Mouse (Mus musculus) C2C12 (cell line): Measurements from ENCODE around the gene Lman1l. TPM values are rescaled to one million over a fixed set of nuclear protein-coding genes. Genes with fewer than 3 reads are reported as not detected.

Source experiments
- H3K27me3 ChIP-seq: one replicate; pipeline ENCODE4 v1.6.1; 2011; ENCODE audit not compliant: control insufficient read depth, insufficient read depth, insufficient read length
- H3K36me3 ChIP-seq: one replicate; pipeline ENCODE4 v1.6.1; 2011; ENCODE audit not compliant: control insufficient read depth, insufficient read depth
- H3K4me3 ChIP-seq: one replicate; pipeline ENCODE4 v1.5.1; 2011; ENCODE audit warnings: mild to moderate bottlenecking, control low read depth; ENCODE audit not compliant: poor library complexity, insufficient read depth, severe bottlenecking
- H3K79me2 ChIP-seq: one replicate; pipeline ENCODE4 v1.6.1; 2011; ENCODE audit not compliant: control insufficient read depth, insufficient read depth
- H3K79me3 ChIP-seq: one replicate; pipeline ENCODE4 v1.6.1; 2011; ENCODE audit warnings: low read depth, control low read depth
- H3ac ChIP-seq: one replicate; pipeline ENCODE3; 2011; ENCODE audit warnings: low read depth; ENCODE audit not compliant: control insufficient read depth, insufficient read length
- CEBPB ChIP-seq: IDR thresholded peaks from one replicate; pipeline ENCODE4 v1.6.1; 2011; ENCODE audit warnings: low read depth, mild to moderate bottlenecking, control low read depth, moderate library complexity
- CTCF ChIP-seq: IDR thresholded peaks from one replicate; pipeline ENCODE4 v1.5.1; 2011; ENCODE audit not compliant: control insufficient read depth, insufficient read depth, insufficient read length
- FOSL1 ChIP-seq: IDR thresholded peaks from one replicate; pipeline ENCODE4 v1.8.0; 2011; ENCODE audit warnings: mild to moderate bottlenecking, low read length; ENCODE audit not compliant: poor library complexity, insufficient read depth, severe bottlenecking
- MAX ChIP-seq: IDR thresholded peaks from one replicate; pipeline ENCODE4 v1.6.1; 2011; ENCODE audit warnings: mild to moderate bottlenecking, control low read depth
- MYOD1 ChIP-seq: IDR thresholded peaks from one replicate; pipeline ENCODE4 v1.6.1; 2011; ENCODE audit warnings: low read depth; ENCODE audit not compliant: control insufficient read depth, insufficient read length
- MYOG ChIP-seq: IDR thresholded peaks from one replicate; pipeline ENCODE4 v1.6.1; 2011; ENCODE audit not compliant: control insufficient read depth, insufficient read length; ENCODE audit errors: extremely low read depth
- USF1 ChIP-seq: IDR thresholded peaks from one replicate; pipeline ENCODE4 v1.6.1; 2011; ENCODE audit warnings: low read depth, mild to moderate bottlenecking, control low read depth, moderate library complexity
- polyA plus RNA-seq: library from polyadenylated mRNA; unstranded; fragments of >200 nt; fragmentation: generic; extraction: Trizol; gene quantifications from one replicate; pipeline ENCODE4 v1.2.1, GENCODE M21; 2012; ENCODE audit warnings: missing spikeins

The Lman1l gene
- polyA plus RNA-seq, 1 experiment = 0.68 TPM

DNA sequence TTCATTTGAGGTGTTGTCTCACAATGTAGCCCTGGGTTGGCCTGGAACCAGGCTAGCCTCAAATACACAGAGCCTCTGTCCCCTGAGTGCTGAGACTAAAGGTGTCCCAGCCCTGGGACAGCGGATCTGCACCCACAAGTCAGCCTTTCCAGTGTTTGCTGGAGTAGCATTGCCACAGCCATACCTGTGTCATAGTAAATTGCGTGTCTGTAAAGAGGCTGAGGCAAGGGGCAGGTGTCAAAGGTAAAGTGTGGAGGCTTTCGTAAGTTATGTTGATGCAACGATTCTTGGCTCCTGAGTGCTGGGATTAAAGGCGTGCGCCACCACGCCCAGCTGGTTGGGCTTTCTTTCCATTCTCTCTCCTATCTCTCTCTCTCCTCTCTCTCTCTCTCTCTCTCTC, 44.0 kb upstream of the Lman1l start:
- H3K27me3 ChIP-seq = peaks cover 8% of the 10 kb centered on the region
- H3K79me3 ChIP-seq = no peaks in the 10 kb centered on the region
- no peak overlapping the region for H3K4me3 ChIP-seq
- no peaks in the 10 kb centered on the region for H3K79me2 ChIP-seq
- no peaks in the 10 kb centered on the region for H3K36me3 ChIP-seq
- TF ChIP-seq MAX (no peak), CEBPB (no peak), MYOG (no peak), FOSL1 (no peak), USF1 (no peak), CTCF (no peak), MYOD1 (no peak)
- no peak overlapping the region for H3ac ChIP-seq

DNA sequence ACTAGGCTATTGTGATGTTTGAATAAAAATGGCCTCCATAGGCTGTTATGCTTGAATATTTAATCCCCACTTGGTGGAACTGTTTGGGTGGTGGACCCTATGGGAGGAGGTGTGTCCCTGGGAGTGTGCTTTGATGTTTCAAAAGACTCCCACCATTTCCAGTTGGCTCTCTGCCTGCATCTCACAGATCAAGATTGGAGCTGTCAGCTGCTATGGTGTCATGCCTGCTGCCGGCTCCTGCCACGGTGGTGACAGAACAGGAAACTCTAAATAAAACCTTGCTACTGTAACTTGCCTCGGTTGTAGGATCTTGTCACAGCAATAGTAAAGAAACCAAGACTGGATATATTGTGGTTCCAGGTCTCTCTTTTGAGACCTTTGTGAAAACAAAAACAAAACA, 41.0 kb upstream of the Lman1l start:
- Histone ChIP-seq H3ac (no peak overlapping the region), H3K27me3 (peaks cover 1% of the 10 kb centered on the region), H3K79me2 (no peaks in the 10 kb centered on the region), H3K36me3 (no peaks in the 10 kb centered on the region), H3K79me3 (no peaks in the 10 kb centered on the region), H3K4me3 (no peak overlapping the region)
- TF ChIP-seq MYOG = no peak
- TF ChIP-seq MYOD1 = no peak
- TF ChIP-seq FOSL1 = no peak
- no peak for TF ChIP-seq USF1
- TF ChIP-seq MAX = no peak
- no peak for TF ChIP-seq CTCF
- no peak for TF ChIP-seq CEBPB

DNA sequence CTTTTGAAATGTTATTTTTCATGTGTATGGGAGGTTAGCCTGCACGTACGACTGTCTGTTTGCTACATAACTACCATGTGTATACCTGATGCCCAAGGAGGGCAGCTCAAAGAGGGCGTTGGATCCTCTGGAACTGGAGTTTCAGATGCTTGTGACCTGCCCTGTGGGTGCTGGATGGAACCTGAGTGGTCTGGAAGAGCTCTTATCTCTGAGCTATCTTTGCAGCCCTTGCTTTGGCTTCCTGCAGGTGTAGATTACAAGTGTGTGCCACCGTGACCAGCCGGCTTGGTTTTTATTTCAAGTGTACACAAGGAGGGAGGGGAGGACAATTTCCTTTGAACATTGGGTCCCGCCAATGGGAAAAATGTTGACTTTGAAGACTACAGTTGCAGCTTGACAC, 39.9 kb upstream of the Lman1l start:
- Histone ChIP-seq H3K27me3 (no peaks in the 10 kb centered on the region), H3K79me3 (no peaks in the 10 kb centered on the region), H3K36me3 (no peaks in the 10 kb centered on the region), H3K4me3 (no peak overlapping the region), H3K79me2 (no peaks in the 10 kb centered on the region), H3ac (no peak overlapping the region)
- TF ChIP-seq CTCF = no peak
- TF ChIP-seq MYOD1 = no peak
- TF ChIP-seq USF1 = no peak
- TF ChIP-seq MYOG = no peak
- no peak for TF ChIP-seq MAX
- no peak for TF ChIP-seq FOSL1
- no peak for TF ChIP-seq CEBPB

DNA sequence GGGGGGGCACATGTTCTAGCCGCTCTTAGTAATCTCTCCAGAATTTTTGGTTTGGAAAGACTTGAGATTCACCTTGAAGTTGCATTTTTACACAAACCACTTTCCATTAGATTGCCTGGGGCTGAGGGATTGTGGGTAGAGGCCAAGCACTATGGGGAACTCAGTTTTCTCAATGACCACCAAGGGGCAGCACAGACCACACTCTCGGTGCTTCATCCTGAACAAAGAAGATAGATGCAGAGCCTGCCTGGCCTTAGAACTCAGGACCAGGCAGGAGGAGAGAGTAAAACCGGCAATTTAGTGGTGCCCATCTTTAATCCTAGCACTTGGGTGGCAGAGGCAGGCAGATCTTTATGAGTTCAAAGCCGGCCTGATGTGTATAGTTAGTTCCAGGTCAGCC, 39.2 kb upstream of the Lman1l start:
- no peak for TF ChIP-seq MAX
- TF ChIP-seq CTCF = peak; percentile 62

DNA sequence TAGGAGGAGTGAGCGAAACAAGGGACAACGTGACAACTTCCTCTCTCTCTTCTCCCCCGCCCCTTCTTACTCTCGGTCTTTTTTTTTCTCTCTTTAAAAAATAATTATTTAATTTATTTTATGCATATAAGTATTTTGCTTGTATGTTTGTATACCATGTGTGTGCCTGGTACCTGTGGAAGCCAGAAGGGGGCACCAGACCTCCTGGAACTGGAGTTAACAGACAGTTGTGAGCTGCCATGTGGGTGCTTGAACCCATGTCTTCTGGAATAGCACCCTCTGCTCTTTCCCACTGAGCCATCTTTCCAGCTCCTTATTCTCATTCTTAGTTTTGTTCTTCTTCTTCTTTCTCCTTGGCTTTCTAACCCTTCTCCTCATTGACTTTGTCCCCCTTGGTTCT, 38.4 kb upstream of the Lman1l start:
- no peak overlapping the region for H3K4me3 ChIP-seq
- no peaks in the 10 kb centered on the region for H3K79me3 ChIP-seq
- TF ChIP-seq MAX (no peak), CTCF (no peak), MYOG (no peak), USF1 (no peak), MYOD1 (no peak), FOSL1 (no peak), CEBPB (no peak)
- H3K27me3 ChIP-seq = no peaks in the 10 kb centered on the region
- no peaks in the 10 kb centered on the region for H3K79me2 ChIP-seq
- no peak overlapping the region for H3ac ChIP-seq
- no peaks in the 10 kb centered on the region for H3K36me3 ChIP-seq

More for the DNA sequence above, 39.2 kb upstream of the Lman1l start:
- no peaks in the 10 kb centered on the region for H3K36me3 ChIP-seq
- no peak overlapping the region for H3K4me3 ChIP-seq
- H3K27me3 ChIP-seq = no peaks in the 10 kb centered on the region
- H3K79me2 ChIP-seq = no peaks in the 10 kb centered on the region
- no peak overlapping the region for H3ac ChIP-seq
- H3K79me3 ChIP-seq = no peaks in the 10 kb centered on the region

DNA sequence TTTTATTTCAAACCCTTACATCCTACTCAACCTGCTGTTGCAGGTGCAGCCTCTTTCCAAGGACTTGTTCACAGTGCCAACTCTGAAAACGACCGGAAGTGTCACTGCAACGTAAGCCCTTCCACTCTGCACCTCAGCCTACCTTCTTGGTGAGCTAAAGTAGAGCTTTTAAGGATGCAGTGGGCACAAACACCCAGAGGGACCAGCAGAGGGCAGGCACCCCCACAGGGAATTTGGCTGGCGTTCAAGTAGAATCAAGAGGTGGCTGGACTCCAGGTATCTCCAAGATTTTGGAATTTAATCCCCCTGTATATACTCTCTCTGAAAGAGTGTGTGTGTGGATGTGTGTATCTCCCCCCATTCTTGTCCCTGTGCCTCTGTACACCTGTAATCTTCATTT, 37.3 kb upstream of the Lman1l start:
- no peak for TF ChIP-seq CTCF
- no peak for TF ChIP-seq MAX
- no peak for TF ChIP-seq CEBPB
- no peak for TF ChIP-seq MYOG
- no peak for TF ChIP-seq USF1
- TF ChIP-seq FOSL1 = no peak
- TF ChIP-seq MYOD1 = no peak
- H3K79me2 ChIP-seq = no peaks in the 10 kb centered on the region

More for the DNA sequence above, 37.3 kb upstream of the Lman1l start:
- H3K4me3 ChIP-seq = no peak overlapping the region
- H3ac ChIP-seq = no peak overlapping the region
- no peaks in the 10 kb centered on the region for H3K79me3 ChIP-seq
- no peaks in the 10 kb centered on the region for H3K27me3 ChIP-seq
- no peaks in the 10 kb centered on the region for H3K36me3 ChIP-seq
